Mouse (Mus musculus) heart, embryonic 10.5 days (tissue): Measurements from ENCODE around the gene Asxl1. TPM values are rescaled to one million over a fixed set of nuclear protein-coding genes. Genes with fewer than 3 reads are reported as not detected.
"Not testable (repeated sequence)": the region's sequence is repeated elsewhere in the genome, so short reads cannot be mapped to it uniquely, and the experiment has no call there.

Source experiments
- DNase-seq: peaks from one replicate; pipeline ENCODE4 v3.0.0-alpha.2; 2017; ENCODE audit warnings: low spot score
- H3K27ac ChIP-seq: fragments of 300-500 bp; sonication (generic); 2 replicates; pipeline ENCODE4 v1.5.1; 2016; ENCODE audit warnings: mild to moderate bottlenecking
- H3K27me3 ChIP-seq: fragments of 300-500 bp; sonication (generic); 2 replicates; pipeline ENCODE4 v1.6.1; 2016; ENCODE audit warnings: mild to moderate bottlenecking; ENCODE audit not compliant: poor library complexity, insufficient read depth, severe bottlenecking
- H3K36me3 ChIP-seq: fragments of 300-500 bp; sonication (generic); 2 replicates; pipeline ENCODE4 v1.6.1; 2016; ENCODE audit warnings: mild to moderate bottlenecking, moderate library complexity
- H3K4me1 ChIP-seq: fragments of 300-500 bp; sonication (generic); 2 replicates; pipeline ENCODE4 v1.6.1; 2016; ENCODE audit warnings: mild to moderate bottlenecking
- H3K4me3 ChIP-seq: fragments of 300-500 bp; sonication (generic); 2 replicates; pipeline ENCODE4 v1.5.1; 2016; ENCODE audit warnings: mild to moderate bottlenecking, moderate library complexity
- H3K9me3 ChIP-seq: fragments of 300-500 bp; sonication (generic); 2 replicates; pipeline ENCODE4 v1.6.1; 2016; ENCODE audit warnings: mild to moderate bottlenecking, moderate library complexity
- WGBS: fragments of 180-500 bp; shearing (Covaris S2); methylation state at CpG from one replicate; pipeline ENCODE4 v1.1.7; 2016; 5-methylcytosine and 5-hydroxymethylcytosine counted together
- polyA plus RNA-seq: library from polyadenylated mRNA; unstranded; fragments of >200 nt; fragmentation: Nextera tagmentation; extraction: Ambion mirVana; gene quantifications from 2 replicates; pipeline ENCODE4 v1.2.1, GENCODE M21; 2016

Gene Asxl1
- polyA plus RNA-seq, 1 experiment from 2014 or later = 9.6 TPM

GRCm38 (mm10) chr2:153347183-153347781 lies 1.7 kb downstream of the Asxl1 start:
- DNase-seq = no peak
- no peaks in the 10 kb centered on the region for H3K27me3 ChIP-seq
- no peaks in the 10 kb centered on the region for H3K9me3 ChIP-seq
- H3K27ac ChIP-seq = peak overlapping the region; percentile 100
- H3K4me1 ChIP-seq = peaks cover 36% of the 10 kb centered on the region
- H3K4me3 ChIP-seq = peak overlapping the region; percentile 97
- WGBS = 10% methylated on average over 9 of the region's 9 CpGs
- peaks cover 7% of the 10 kb centered on the region for H3K36me3 ChIP-seq

DNA sequence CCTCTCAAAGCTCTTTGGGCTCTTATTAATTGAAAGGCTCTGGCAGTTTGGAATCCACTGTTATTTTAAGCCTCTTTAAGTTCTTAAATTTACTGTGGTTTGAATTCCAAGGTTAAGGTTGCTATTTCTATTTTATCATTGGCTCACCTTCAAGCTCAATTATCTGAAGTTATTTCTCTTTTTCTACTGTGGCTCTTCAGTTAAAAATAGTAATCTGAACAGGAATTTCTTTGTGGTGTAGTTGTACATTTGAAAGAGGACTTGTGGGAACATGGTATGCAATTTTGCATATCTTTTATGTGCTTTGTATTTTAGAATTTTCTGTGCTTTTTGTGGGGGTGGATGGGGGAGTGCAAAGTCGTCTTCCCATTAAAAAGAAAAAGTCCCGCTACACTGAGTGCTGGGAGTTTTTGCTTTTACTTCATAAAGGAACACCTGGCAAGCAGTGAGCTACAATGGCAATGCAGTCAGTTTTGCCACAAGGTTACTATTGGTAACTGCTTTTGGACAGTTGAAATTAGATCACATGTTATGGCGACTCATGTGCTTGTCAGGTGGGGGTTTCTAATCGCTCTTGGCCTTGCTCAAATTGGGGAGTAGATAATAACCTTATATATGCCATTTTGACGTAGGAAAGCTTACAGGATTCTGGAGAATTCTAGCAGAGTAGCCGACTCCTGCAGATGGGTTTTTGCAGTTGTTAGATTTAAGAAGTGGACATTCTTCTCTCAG lies 2.6 kb downstream of the Asxl1 start:
- H3K27ac ChIP-seq = peak overlapping the region; percentile 100; the same call in 1 of the 2 replicates
- H3K4me3 ChIP-seq = peak overlapping the region; percentile 97
- WGBS = 60% methylated on average over 6 of the region's 6 CpGs
- H3K9me3 ChIP-seq = no peaks in the 10 kb centered on the region
- H3K36me3 ChIP-seq = peaks cover 11% of the 10 kb centered on the region
- peaks cover 36% of the 10 kb centered on the region for H3K4me1 ChIP-seq
- no peaks in the 10 kb centered on the region for H3K27me3 ChIP-seq
- no peak for DNase-seq

DNA sequence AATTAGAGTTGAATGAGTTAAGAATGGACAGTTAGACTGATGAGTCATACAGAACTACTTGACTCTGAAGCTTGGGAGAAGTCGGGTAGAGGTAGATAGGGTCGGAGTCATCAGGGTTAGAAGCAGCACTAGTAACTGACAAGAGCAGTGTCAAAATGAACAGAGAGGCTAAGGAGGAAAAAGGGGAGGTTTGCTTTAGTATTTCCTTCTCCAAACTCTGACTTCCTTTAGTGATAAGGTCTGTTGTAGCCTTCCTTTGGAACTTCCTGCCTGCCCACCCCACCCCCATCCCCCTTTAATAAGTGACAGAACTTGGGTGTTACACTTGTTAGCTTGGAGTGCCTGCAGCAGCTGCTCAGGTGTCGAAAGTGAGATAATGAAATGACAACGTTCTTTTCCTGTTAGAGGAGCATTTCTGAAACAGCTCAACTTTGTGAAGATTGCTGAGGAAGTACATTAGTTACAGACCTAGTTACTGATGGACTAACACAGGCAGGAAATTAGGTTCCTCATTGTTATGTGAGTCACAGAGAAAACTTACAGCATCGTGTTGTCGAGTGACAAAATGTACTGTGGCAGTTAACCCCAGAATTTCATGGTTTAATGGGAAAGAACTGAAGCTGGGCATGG lies 5.0 kb downstream of the Asxl1 start:
- 13% methylated on average over 6 of the region's 6 CpGs for WGBS
- no peaks in the 10 kb centered on the region for H3K27me3 ChIP-seq
- peak overlapping the region; percentile 37; the same call in 1 of the 2 replicates for H3K4me3 ChIP-seq
- no peaks in the 10 kb centered on the region for H3K9me3 ChIP-seq
- peak overlapping the region; percentile 77; the same call in 1 of the 2 replicates for H3K27ac ChIP-seq
- peaks cover 33% of the 10 kb centered on the region for H3K36me3 ChIP-seq
- DNase-seq = peak; percentile 78
- H3K4me1 ChIP-seq = peaks cover 36% of the 10 kb centered on the region

- no peak for DNase-seq
- Histone ChIP-seq H3K36me3 (peaks cover 71% of the 10 kb centered on the region), H3K4me3 (no peak overlapping the region), H3K4me1 (peaks cover 21% of the 10 kb centered on the region), H3K27ac (no peak overlapping the region), H3K27me3 (no peaks in the 10 kb centered on the region), H3K9me3 (no peaks in the 10 kb centered on the region)
- 75% methylated on average over 2 of the region's 2 CpGs for WGBS
These were observed 9.0 kb downstream of the Asxl1 start for GRCm38 (mm10) chr2:153354648-153355047.

GRCm38 (mm10) chr2:153356784-153357183 lies 11.2 kb downstream of the Asxl1 start:
- no peaks in the 10 kb centered on the region for H3K4me1 ChIP-seq
- DNase-seq = no peak
- H3K36me3 ChIP-seq = peaks cover 90% of the 10 kb centered on the region
- no peaks in the 10 kb centered on the region for H3K27me3 ChIP-seq
- WGBS = 89% methylated on average over 4 of the region's 4 CpGs
- H3K9me3 ChIP-seq = no peaks in the 10 kb centered on the region
- H3K27ac ChIP-seq = no peak overlapping the region
- H3K4me3 ChIP-seq = no peak overlapping the region

DNA sequence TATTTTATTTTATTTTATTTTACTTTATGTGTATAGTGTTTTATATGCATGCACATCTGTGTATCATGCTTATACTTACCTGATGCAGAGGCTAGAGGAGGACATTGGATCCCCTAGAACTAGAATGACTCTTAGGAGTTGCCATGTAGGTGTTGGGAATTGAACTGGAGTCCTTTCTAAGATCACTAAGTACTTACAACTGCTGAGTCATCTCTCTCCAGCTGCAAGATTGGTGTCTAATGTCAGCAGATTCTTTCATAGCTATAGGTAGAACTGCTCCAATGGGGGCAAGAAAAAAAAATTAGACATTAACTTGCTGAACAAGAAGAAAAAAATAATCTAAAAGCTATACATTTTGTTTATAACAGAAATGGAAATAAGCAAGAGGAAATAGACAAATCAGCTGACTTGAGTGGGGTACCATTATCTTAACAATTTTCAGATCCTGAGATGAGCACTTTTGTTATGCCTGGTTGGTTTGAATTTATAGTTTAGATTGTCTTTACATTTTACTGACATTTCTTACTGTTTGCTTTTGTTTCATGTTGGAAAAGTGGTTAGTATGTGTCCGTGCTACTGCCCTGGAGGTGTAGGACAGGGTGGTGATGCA lies 15.6 kb downstream of the Asxl1 start:
- Histone ChIP-seq H3K27ac (no peak overlapping the region), H3K27me3 (no peaks in the 10 kb centered on the region), H3K4me3 (no peak overlapping the region), H3K36me3 (peaks cover 90% of the 10 kb centered on the region), H3K4me1 (no peaks in the 10 kb centered on the region), H3K9me3 (no peaks in the 10 kb centered on the region)
- DNase-seq = no peak
- 94% methylated on average over 1 of the region's 1 CpGs for WGBS

DNA sequence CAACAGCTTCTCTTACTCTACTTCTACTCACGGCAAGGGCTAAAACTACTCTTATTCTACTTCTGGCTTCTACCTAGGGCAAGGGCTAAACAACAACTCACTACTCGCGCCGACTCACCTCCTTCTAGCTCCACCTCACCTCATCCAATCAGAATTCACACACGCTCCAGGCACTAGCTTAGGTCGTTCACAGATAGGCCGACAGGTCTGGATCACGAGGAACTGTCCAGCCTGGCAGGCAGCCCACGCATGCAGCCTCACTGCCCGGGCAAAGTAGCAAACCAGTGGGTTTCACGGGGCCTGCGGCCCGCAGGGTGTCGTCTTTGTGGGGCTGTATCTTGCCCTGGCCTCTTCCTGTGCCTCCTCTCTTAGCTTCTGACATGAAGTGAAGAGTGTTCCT lies 18.9 kb downstream of the Asxl1 start:
- peaks cover 90% of the 10 kb centered on the region for H3K36me3 ChIP-seq
- H3K27me3 ChIP-seq, H3K4me1 ChIP-seq, H3K4me3 ChIP-seq, DNase-seq, H3K9me3 ChIP-seq, H3K27ac ChIP-seq: not testable (repeated sequence)
- 85% methylated on average over 14 of the region's 14 CpGs for WGBS

GRCm38 (mm10) chr2:153370871-153371270 lies 25.2 kb downstream of the Asxl1 start:
- Histone ChIP-seq H3K4me3 (no peak overlapping the region), H3K9me3 (no peaks in the 10 kb centered on the region), H3K36me3 (peaks cover 45% of the 10 kb centered on the region), H3K4me1 (no peaks in the 10 kb centered on the region), H3K27me3 (no peaks in the 10 kb centered on the region), H3K27ac (no peak overlapping the region)
- DNase-seq = no peak

GRCm38 (mm10) chr2:153375380-153375779 lies 29.8 kb downstream of the Asxl1 start:
- H3K27ac ChIP-seq = no peak overlapping the region
- peaks cover 3% of the 10 kb centered on the region; the same call in 1 of the 2 replicates for H3K4me1 ChIP-seq
- no peaks in the 10 kb centered on the region for H3K9me3 ChIP-seq
- peaks cover 33% of the 10 kb centered on the region for H3K36me3 ChIP-seq
- no peak for DNase-seq
- WGBS = 86% methylated on average over 2 of the region's 2 CpGs
- no peak overlapping the region for H3K4me3 ChIP-seq
- H3K27me3 ChIP-seq = no peaks in the 10 kb centered on the region

- H3K36me3 ChIP-seq = peaks cover 66% of the 10 kb centered on the region
- 94% methylated on average over 1 of the region's 1 CpGs for WGBS
- H3K4me1 ChIP-seq = peaks cover 3% of the 10 kb centered on the region; the same call in 1 of the 2 replicates
- DNase-seq = no peak
- no peak overlapping the region for H3K27ac ChIP-seq
- no peaks in the 10 kb centered on the region for H3K9me3 ChIP-seq
- H3K4me3 ChIP-seq = no peak overlapping the region
- H3K27me3 ChIP-seq = no peaks in the 10 kb centered on the region
These were observed 34.9 kb downstream of the Asxl1 start for GRCm38 (mm10) chr2:153380479-153380878.

DNA sequence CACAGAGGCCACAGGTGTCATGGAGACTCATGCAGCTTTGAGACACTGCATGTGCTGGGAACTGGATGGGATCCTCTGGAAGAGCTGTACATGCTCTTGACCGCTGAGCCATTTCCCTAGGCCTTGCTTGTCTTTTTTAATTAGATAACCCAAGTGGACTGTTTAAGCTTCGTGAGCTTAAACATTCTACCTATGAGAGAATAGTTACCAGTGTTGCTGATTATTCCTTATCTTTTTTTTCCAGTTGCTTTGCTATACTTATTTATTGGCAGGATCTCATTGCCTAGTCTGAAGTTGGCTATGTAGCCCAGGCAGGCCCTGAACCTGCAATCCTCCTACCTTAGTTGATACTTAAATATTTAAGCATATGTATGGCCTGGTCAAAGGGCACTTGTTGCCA lies 44.2 kb downstream of the Asxl1 start:
- Histone ChIP-seq H3K36me3 (peaks cover 72% of the 10 kb centered on the region), H3K27ac (no peak overlapping the region), H3K4me1 (no peaks in the 10 kb centered on the region), H3K9me3 (no peaks in the 10 kb centered on the region), H3K27me3 (no peaks in the 10 kb centered on the region), H3K4me3 (no peak overlapping the region)
- DNase-seq = no peak
- 92% methylated on average over 2 of the region's 2 CpGs for WGBS

GRCm38 (mm10) chr2:153393045-153393444 lies 47.4 kb downstream of the Asxl1 start:
- Histone ChIP-seq H3K27me3 (no peaks in the 10 kb centered on the region), H3K27ac (no peak overlapping the region), H3K36me3 (peaks cover 78% of the 10 kb centered on the region), H3K9me3 (no peaks in the 10 kb centered on the region), H3K4me1 (no peaks in the 10 kb centered on the region), H3K4me3 (no peak overlapping the region)
- DNase-seq = no peak
- WGBS = 92% methylated on average over 10 of the region's 10 CpGs
